ENCODE assay signal across 20 mouse cellular contexts in the genomic region with DNA sequence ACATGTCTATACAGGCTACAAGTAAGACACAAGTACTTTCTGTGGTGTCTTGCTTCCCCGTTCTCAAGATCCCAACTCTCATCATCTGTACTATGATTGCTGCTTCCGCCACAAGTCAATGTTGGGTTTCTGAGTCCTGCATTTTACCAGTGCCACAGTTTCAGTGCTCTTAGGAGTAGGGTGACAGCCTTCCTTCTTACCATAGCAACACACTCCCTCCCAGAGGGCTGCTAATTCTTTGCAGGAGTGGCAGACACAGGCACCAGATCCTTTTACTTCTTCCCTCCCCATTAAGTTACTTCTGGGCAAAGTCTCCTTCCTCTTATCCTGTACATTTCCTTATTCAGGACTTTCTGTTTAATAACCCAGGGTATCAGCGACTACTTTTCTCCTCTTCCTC. TPM values are rescaled to one million over a fixed set of nuclear protein-coding genes. Genes with fewer than 3 reads are reported as not detected.
DNase-seq lines count a peak whose midpoint lies in the region; ATAC-seq and TF ChIP-seq lines count a peak whose summit lies in the region.
"Had no signal": no experiment of that assay in that cellular context is flagged by ENCODE, and none has a peak within 500 bp of the region (broad histone marks: within the 10 kb centered on the region; RNA-seq: fewer than 3 reads in every experiment).

No protein-coding gene starts in this region.

- H3K79me2 ChIP-seq in liver, adult 2 months (ENCODE audit: control insufficient read depth, insufficient read depth, low read length): no peaks in the 10 kb centered on the region
- peaks cover 13% of the 10 kb centered on the region for H3K79me2 ChIP-seq in CH12.LX (replicated peaks; ENCODE audit: control insufficient read depth, extremely low read depth, insufficient read depth, poor library complexity, severe bottlenecking)

- H3K27ac ChIP-seq in liver, adult 2 months (replicated peaks; ENCODE audit: insufficient read depth, low read depth, low read length): no peak overlapping the region; the same call in 1 of the 2 replicates
- no peak overlapping the region for H3K27ac ChIP-seq in liver, embryonic 12.5 days
- peak overlapping the region; percentile 80 for H3K27ac ChIP-seq in CH12.LX (ENCODE audit: insufficient read depth, low read depth)
- peak overlapping the region; percentile 56 for H3K27ac ChIP-seq in intestine, embryonic 15.5 days
- H3K27ac ChIP-seq: heart, embryonic 10.5 days; hindbrain, embryonic 12.5 days; liver, embryonic 13.5 days had no signal

- peaks cover 8% of the 10 kb centered on the region for H3K4me1 ChIP-seq in liver, adult 2 months (ENCODE audit: control insufficient read depth, insufficient read depth, low read length)
- H3K4me1 ChIP-seq in liver, embryonic 12.5 days: peaks cover 25% of the 10 kb centered on the region
- peaks cover 7 to 43% of the 10 kb centered on the region in 2 experiments for H3K4me1 ChIP-seq in CH12.LX (ENCODE audit: control insufficient read depth in 1 of 2, insufficient read depth in 2 of 2)
- 0 out of 2 replicates have a peak, but pooled peaks cover 3% of the 10 kb centered on the region for H3K4me1 ChIP-seq in intestine, embryonic 15.5 days (replicated peaks)

- no peak overlapping the region for H3K4me2 ChIP-seq in liver, embryonic 12.5 days
- H3K4me2 ChIP-seq in CH12.LX (ENCODE audit: insufficient read depth, low read depth, poor library complexity, severe bottlenecking): peak overlapping the region; percentile 96; the same call in 1 of the 2 replicates
- H3K4me2 ChIP-seq in intestine, embryonic 15.5 days (replicated peaks): 0 out of 2 replicates have a peak overlapping the region, but pooled peaks have one; percentile 88
- H3K4me2 ChIP-seq: hindbrain, embryonic 12.5 days; liver, embryonic 13.5 days had no signal

- in situ Hi-C loops in CH12.LX (cut with MboI; ENCODE audit: low pct_ligation_motif_present, low pct_unique_long_range_greater_than_20kb, low sequenced_read_pairs): loop anchor here (25.0 kb wide), 1 partner anchor 402 kb away; no protein-coding TSS in a partner anchor

- TF ChIP-seq POLR2A in liver, adult 2 months (IDR thresholded peaks at IDR 0.05; ENCODE audit: extremely low read depth, insufficient read depth, low read length): no peak
- no peak for TF ChIP-seq POLR2A in CH12.LX (IDR thresholded peaks at IDR 0.05; ENCODE audit: low read depth, low read length)

- no peak for TF ChIP-seq CTCF in liver, adult 2 months (IDR thresholded peaks at IDR 0.05; ENCODE audit: low read depth, low read length)
- no peak for TF ChIP-seq CTCF in CH12.LX (conservative IDR thresholded peaks at IDR 0.05 in 1 of 2, IDR thresholded peaks at IDR 0.05 in 1 of 2; ENCODE audit: low read depth in 2 of 2, low read length in 2 of 2)

- TF ChIP-seq EP300 in CH12.LX (IDR thresholded peaks at IDR 0.05; ENCODE audit: low read length): no peak

- no peaks in the 10 kb centered on the region for H3K9me3 ChIP-seq in liver, embryonic 12.5 days (replicated peaks)
- H3K9me3 ChIP-seq in CH12.LX (replicated peaks; ENCODE audit: low read length): no peaks in the 10 kb centered on the region
- H3K9me3 ChIP-seq in intestine, embryonic 15.5 days: no peaks in the 10 kb centered on the region
- H3K9me3 ChIP-seq: heart, embryonic 10.5 days; hindbrain, embryonic 12.5 days; liver, embryonic 13.5 days had no signal

- peak; percentile 33 for DNase-seq in liver, adult 2 months (ENCODE audit: extremely low read depth, low read depth, low spot score)
- no peak for DNase-seq in CH12.LX (ENCODE audit: extremely low read depth)
- DNase-seq in naive thymus-derived CD4-positive, alpha-beta T cell, adult 2 months (ENCODE audit: low read depth): peak; percentile 48
- DNase-seq in gastrocnemius, adult 8-10 months (ENCODE audit: low spot score in 2 of 2): no peak
- no peak for DNase-seq in urinary bladder, postnatal 25 days (ENCODE audit: low spot score)
- DNase-seq: cerebellum, postnatal 25 days; heart, postnatal 10 days; layer of hippocampus, postnatal 36 days; left cerebral cortex, postnatal 4 days; liver, embryonic 13.5 days; lung, postnatal 14 days; midbrain, embryonic 14.5 days; thymus, postnatal 14 days had no signal

- dilution Hi-C loops in CH12.LX (cut with MboI; ENCODE audit: extremely low pct_ligation_motif_present, extremely low pct_unique_long_range_greater_than_20kb, low sequenced_read_pairs): no loop called here

- H3K4me3 ChIP-seq in liver, adult 2 months (ENCODE audit: insufficient read depth, low read depth, low read length): no peak overlapping the region
- no peak overlapping the region for H3K4me3 ChIP-seq in liver, embryonic 12.5 days
- H3K4me3 ChIP-seq in CH12.LX (replicated peaks in 1 of 3; ENCODE audit: low read depth in 2 of 3, low read length in 2 of 3, poor library complexity in 1 of 3): peak overlapping the region; percentile 64 to 74 (median 70)
- H3K4me3 ChIP-seq in intestine, embryonic 15.5 days (replicated peaks): no peak overlapping the region
- H3K4me3 ChIP-seq: erythroblast, embryonic 14.5 days; heart, embryonic 10.5 days; hindbrain, embryonic 12.5 days; liver, embryonic 13.5 days had no signal

- 85% methylated on average over 3 of the region's 3 CpGs for WGBS in liver, adult 2 months
- 62% methylated on average over 3 of the region's 3 CpGs for WGBS in liver, embryonic 12.5 days (ENCODE audit: insufficient replicate concordance)
- WGBS in intestine, embryonic 15.5 days: 72% methylated on average over 3 of the region's 3 CpGs

- H3K36me3 ChIP-seq in liver, adult 2 months (ENCODE audit: control insufficient read depth, insufficient read depth, low read length): peaks cover 4% of the 10 kb centered on the region; the same call in 1 of the 2 replicates
- no peaks in the 10 kb centered on the region for H3K36me3 ChIP-seq in liver, embryonic 12.5 days
- peaks cover 12 to 50% of the 10 kb centered on the region in 2 experiments for H3K36me3 ChIP-seq in CH12.LX (replicated peaks in 1 of 2; ENCODE audit: control insufficient read depth in 1 of 2, insufficient read depth in 1 of 2, low read length in 1 of 2)
- no peaks in the 10 kb centered on the region for H3K36me3 ChIP-seq in intestine, embryonic 15.5 days
- H3K36me3 ChIP-seq: heart, embryonic 10.5 days; hindbrain, embryonic 12.5 days; liver, embryonic 13.5 days had no signal

- no peak for ATAC-seq in liver, embryonic 12.5 days
- ATAC-seq in intestine, embryonic 15.5 days: peak; percentile 23
- ATAC-seq in frontal cortex, adult (ENCODE audit: low TSS enrichment): no peak
- ATAC-seq: forebrain, embryonic 14.5 days had no signal

- no peak overlapping the region for H3K9ac ChIP-seq in liver, adult 2 months (ENCODE audit: low read depth, low read length)
- no peak overlapping the region for H3K9ac ChIP-seq in liver, embryonic 12.5 days
- peak overlapping the region; percentile 79 for H3K9ac ChIP-seq in CH12.LX (ENCODE audit: insufficient read depth, low read depth)
- H3K9ac ChIP-seq in intestine, embryonic 15.5 days: no peak overlapping the region
- H3K9ac ChIP-seq: hindbrain, embryonic 12.5 days; liver, embryonic 13.5 days had no signal

- no peak for TF ChIP-seq RAD21 in CH12.LX (IDR thresholded peaks at IDR 0.05; ENCODE audit: low read depth, low read length)

- no peaks in the 10 kb centered on the region for H3K27me3 ChIP-seq in liver, adult 2 months (ENCODE audit: control insufficient read depth, insufficient read depth, low read length)
- H3K27me3 ChIP-seq in liver, embryonic 12.5 days (replicated peaks): 0 out of 2 replicates have a peak, but pooled peaks cover 4% of the 10 kb centered on the region
- no peaks in the 10 kb centered on the region for H3K27me3 ChIP-seq in CH12.LX (replicated peaks)
- no peaks in the 10 kb centered on the region for H3K27me3 ChIP-seq in intestine, embryonic 15.5 days (replicated peaks)

TF ChIP-seq in CH12.LX, 34 proteins besides CTCF, POLR2A, EP300 and RAD21:
- peak; percentile 18; the same call in 1 of the 2 replicates for TF ChIP-seq CHD1 (IDR thresholded peaks at IDR 0.05; ENCODE audit: low read depth, low read length)
- no peak for TF ChIP-seq GABPA (IDR thresholded peaks at IDR 0.05; ENCODE audit: insufficient replicate concordance, low read depth, low read length)

RNA-seq across cellular contexts. Expression of a gene that starts 2.7 kb away (rescaled TPM):
- 7.3 and 8.0 TPM in 2 replicates for total RNA-seq in liver, adult 2 months (2014; rRNA removed)
- polyA plus RNA-seq in liver, adult 2 months (2012; rRNA removed): 3.4 and 4.9 TPM in 2 replicates
- 4.6 and 4.9 TPM in 2 replicates for polyA plus RNA-seq in liver, embryonic 12.5 days (2016; fragmentation: Nextera tagmentation; extraction: Ambion mirVana)
- 23.5 and 30.4 TPM in 2 replicates for total RNA-seq in CH12.LX (2012; rRNA removed)
- total RNA-seq in CH12.LX (2014; rRNA removed): 39.3 and 39.8 TPM in 2 replicates
- polyA plus RNA-seq in CH12.LX (2012; ENCODE audit: insufficient read length, low read depth): 37.7 and 38.2 TPM in 2 replicates
- polyA plus RNA-seq in intestine, embryonic 15.5 days (2015; fragmentation: Nextera tagmentation; extraction: Ambion mirVana): 18.9 and 24.4 TPM in 2 replicates
- under 1 TPM in 1 of 4 experiments, not detected in 3; 0.59 TPM for total RNA-seq in gastrocnemius, adult 8-10 months (2022)

Comparison
In these comparisons a context has a peak if more than half of its experiments do, and no peak if none do; other contexts are left out.
1. DNase-seq: peak in liver, adult 2 months (single experiment) and naive thymus-derived CD4-positive, alpha-beta T cell, adult 2 months (single experiment); none in CH12.LX (single experiment), gastrocnemius, adult 8-10 months (0 of 2) and urinary bladder, postnatal 25 days (single experiment).
2. H3K27ac ChIP-seq: peak in CH12.LX (single experiment) and intestine, embryonic 15.5 days (single experiment); none in liver, adult 2 months (single experiment) and liver, embryonic 12.5 days (single experiment).
3. H3K4me3 ChIP-seq: peak in CH12.LX (3 of 3); none in liver, adult 2 months (single experiment), liver, embryonic 12.5 days (single experiment) and intestine, embryonic 15.5 days (single experiment).